Mouse (Mus musculus) E14TG2a.4 (cell line): ENCODE results near the gene Try5.

ENCODE experiments used
- CTCF ChIP-seq: conservative IDR thresholded peaks from 2 replicates; pipeline ENCODE4 v1.5.1; 2014; ENCODE audit warnings: low read length
- NANOG ChIP-seq: IDR thresholded peaks from 2 replicates; pipeline ENCODE4 v1.6.1; 2014; ENCODE audit warnings: borderline replicate concordance, low read length, mixed read lengths

- TF ChIP-seq CTCF (no peak), NANOG (no peak)
These were observed 14.7 kb downstream of the Try5 start, which contains the start of gene Try4 for GRCm38 (mm10) chr6:41301969-41302368.
